Mouse (Mus musculus) heart, postnatal 0 days (tissue): Measurements from ENCODE around the gene Mknk1.

Experiments used
- CTCF ChIP-seq: IDR thresholded peaks from 2 replicates; pipeline ENCODE4 v1.5.1; 2016; ENCODE audit warnings: antibody characterized with exemption, control low read depth, low read depth
- EP300 ChIP-seq: IDR thresholded peaks from 2 replicates; pipeline ENCODE4 v1.6.1; 2016; ENCODE audit warnings: antibody characterized with exemption, low read depth

- no peak for TF ChIP-seq CTCF
- peak; percentile 78 for TF ChIP-seq EP300
Measured at GRCm38 (mm10) chr4:115821928-115822327, 17.1 kb upstream of the Mknk1 start.
